In genomic region chr9:109094553-109095136, GRCm38 (mm10) we compare ENCODE assay signal across 8 mouse cellular contexts. TPM values are rescaled to one million over a fixed set of nuclear protein-coding genes. Genes with fewer than 3 reads are reported as not detected.
DNase-seq lines count a peak whose midpoint lies in the region; ATAC-seq lines count a peak whose summit lies in the region.

No protein-coding gene starts in this region.

- H3K36me3 ChIP-seq in forebrain, embryonic 11.5 days (ENCODE audit: control insufficient read depth, insufficient read depth, low read length), result no peaks in the 10 kb centered on the region; the same call in 1 of the 2 replicates

- H3K27ac ChIP-seq in forebrain, embryonic 11.5 days (ENCODE audit: low read depth, low read length), result peak overlapping the region; percentile 100

- under 1% methylated on average over 15 of the region's 21 CpGs for WGBS in forebrain, embryonic 11.5 days

- peak overlapping the region; percentile 53 for H3K4me2 ChIP-seq in forebrain, embryonic 11.5 days (ENCODE audit: low read depth, low read length, severe bottlenecking)

- peak overlapping the region; percentile 97 for H3K9ac ChIP-seq in forebrain, embryonic 11.5 days (ENCODE audit: low read length)

- peaks cover 35% of the 10 kb centered on the region for H3K4me1 ChIP-seq in forebrain, embryonic 11.5 days (replicated peaks; ENCODE audit: control insufficient read depth, insufficient read depth, low read length)

- ATAC-seq in forebrain, embryonic 11.5 days (replicated peaks; ENCODE audit: low FRiP score), result peak; percentile 16; the same call in 1 of the 2 replicates
- peak; percentile 12; the same call in 1 of the 2 replicates for ATAC-seq in megakaryocyte progenitor cell, adult 5-6 weeks (replicated peaks; ENCODE audit: poor library complexity)

- no peaks in the 10 kb centered on the region for H3K27me3 ChIP-seq in forebrain, embryonic 11.5 days (ENCODE audit: control insufficient read depth, insufficient read depth, low read length)

- H3K4me3 ChIP-seq in forebrain, embryonic 11.5 days (ENCODE audit: low read depth, low read length), result peak overlapping the region; percentile 70

- DNase-seq in urinary bladder, postnatal 14 days (ENCODE audit: low spot score), result peak; percentile 71
- DNase-seq in urinary bladder, postnatal 4 days (ENCODE audit: low spot score in 2 of 2), result no peak
- peak; percentile 71 for DNase-seq in forebrain, embryonic 11.5 days (ENCODE audit: low spot score)
- DNase-seq in kidney, postnatal 36 days, result peak; percentile 44 to 65
- DNase-seq in layer of hippocampus, adult 9-11 months, result no peak
- DNase-seq in left cerebral cortex, postnatal 10 days (ENCODE audit: extremely low spot score in 1 of 2, low spot score in 2 of 2), result no peak
- no peak for DNase-seq in layer of hippocampus, postnatal 10 days (ENCODE audit: low spot score in 2 of 2)

- H3K9me3 ChIP-seq in forebrain, embryonic 11.5 days (ENCODE audit: control insufficient read depth, low read length), result no peaks in the 10 kb centered on the region

- intact Hi-C loops in left cerebral cortex, postnatal 10 days (cut with DNase I), result loop anchor here (10.0 kb wide), 1 partner anchor 740 kb away; the partner anchor contains the start of gene Nme6

RNA-seq across cellular contexts. Expression of gene Plxnb1, which starts 0.5 kb away (rescaled TPM):
- polyA plus RNA-seq in forebrain, embryonic 11.5 days (2014; fragmentation: Nextera tagmentation; extraction: Ambion mirVana), result 27.3 and 28.3 TPM in 2 replicates
- not detected in 2 replicates for total RNA-seq in megakaryocyte progenitor cell, adult 5-6 weeks (2015)
- total RNA-seq in megakaryocyte progenitor cell, adult 5-6 weeks (2017), result not detected in 2 replicates
- total RNA-seq in left cerebral cortex, postnatal 10 days (2021), result 10 to 100 TPM; 56.9 to 65.2 TPM
- 10 to 100 TPM; 87.8 to 89.8 TPM for total RNA-seq in layer of hippocampus, postnatal 10 days (2021)

RNA-seq across cellular contexts. Expression of gene Tma7, which starts 12.3 kb away (rescaled TPM):
- polyA plus RNA-seq in forebrain, embryonic 11.5 days (2014; fragmentation: Nextera tagmentation; extraction: Ambion mirVana), result 671 and 746 TPM in 2 replicates
- 411 and 433 TPM in 2 replicates for total RNA-seq in megakaryocyte progenitor cell, adult 5-6 weeks (2015)
- 121 and 130 TPM in 2 replicates for total RNA-seq in megakaryocyte progenitor cell, adult 5-6 weeks (2017)
- 100 to 1,000 TPM; 384 to 385 TPM for total RNA-seq in left cerebral cortex, postnatal 10 days (2021)
- total RNA-seq in layer of hippocampus, postnatal 10 days (2021), result 100 to 1,000 TPM; 331 to 333 TPM

RNA-seq across cellular contexts. Expression of gene Ccdc51, which starts 12.4 kb away (rescaled TPM):
- 13.2 and 17.4 TPM in 2 replicates for polyA plus RNA-seq in forebrain, embryonic 11.5 days (2014; fragmentation: Nextera tagmentation; extraction: Ambion mirVana)
- total RNA-seq in megakaryocyte progenitor cell, adult 5-6 weeks (2015), result 5.8 and 8.6 TPM in 2 replicates
- 14.6 and 15.2 TPM in 2 replicates for total RNA-seq in megakaryocyte progenitor cell, adult 5-6 weeks (2017)
- 1 to 10 TPM; 6.4 TPM for total RNA-seq in left cerebral cortex, postnatal 10 days (2021)
- 1 to 10 TPM; 6.1 to 7.3 TPM for total RNA-seq in layer of hippocampus, postnatal 10 days (2021)

RNA-seq across cellular contexts. Expression of gene Atrip, which starts 20.7 kb away (rescaled TPM):
- 28.1 and 32.1 TPM in 2 replicates for polyA plus RNA-seq in forebrain, embryonic 11.5 days (2014; fragmentation: Nextera tagmentation; extraction: Ambion mirVana)
- total RNA-seq in megakaryocyte progenitor cell, adult 5-6 weeks (2015), result 13.3 and 17.6 TPM in 2 replicates
- total RNA-seq in megakaryocyte progenitor cell, adult 5-6 weeks (2017), result 15.3 and 20.1 TPM in 2 replicates
- 10 to 100 TPM; 24.4 to 29.0 TPM for total RNA-seq in left cerebral cortex, postnatal 10 days (2021)
- 10 to 100 TPM; 28.5 to 29.9 TPM for total RNA-seq in layer of hippocampus, postnatal 10 days (2021)

RNA-seq across cellular contexts. Expression of gene Trex1, which starts 35.1 kb away (rescaled TPM):
- 5.9 and 8.2 TPM in 2 replicates for polyA plus RNA-seq in forebrain, embryonic 11.5 days (2014; fragmentation: Nextera tagmentation; extraction: Ambion mirVana)
- total RNA-seq in megakaryocyte progenitor cell, adult 5-6 weeks (2015), result 22.4 and 24.1 TPM in 2 replicates
- total RNA-seq in megakaryocyte progenitor cell, adult 5-6 weeks (2017), result 12.3 and 15.6 TPM in 2 replicates
- total RNA-seq in left cerebral cortex, postnatal 10 days (2021), result 10 to 100 TPM; 11.4 to 12.1 TPM
- 10 to 100 TPM; 11.9 to 13.2 TPM for total RNA-seq in layer of hippocampus, postnatal 10 days (2021)

Comparison
In these comparisons a context has a peak if more than half of its experiments do, and no peak if none do; other contexts are left out.
1. DNase-seq: peak in urinary bladder, postnatal 14 days (single experiment), forebrain, embryonic 11.5 days (single experiment) and kidney, postnatal 36 days (2 of 2); none in urinary bladder, postnatal 4 days (0 of 2), layer of hippocampus, adult 9-11 months (single experiment), left cerebral cortex, postnatal 10 days (0 of 2) and layer of hippocampus, postnatal 10 days (0 of 2).
2. RNA of gene Plxnb1, which starts 0.5 kb away (total RNA-seq): 87.8 to 89.8 TPM in layer of hippocampus, postnatal 10 days and 56.9 to 65.2 TPM in left cerebral cortex, postnatal 10 days; not detected in megakaryocyte progenitor cell, adult 5-6 weeks; every median in the first group is over 10 times any median in the second.